Comparison of ENCODE assay signal across 8 mouse cellular contexts in genomic region chr4:10912611-10913301, GRCm38 (mm10). TPM values are rescaled to one million over a fixed set of nuclear protein-coding genes. Genes with fewer than 3 reads are reported as not detected.
A peak's percentile ranks its signal among the peaks of the same experiment; 100 is the strongest.
DNase-seq lines count a peak whose midpoint lies in the region; ATAC-seq lines count a peak whose summit lies in the region.

No protein-coding gene starts in this region.

- ATAC-seq in embryonic facial prominence, embryonic 13.5 days (ENCODE audit: insufficient number of reproducible peaks, insufficient read depth, low FRiP score, low TSS enrichment, low read depth): peak; percentile 79; the same call in 1 of the 2 replicates
- peak; percentile 87 for ATAC-seq in kidney, embryonic 15.5 days (replicated peaks; ENCODE audit: low FRiP score)

- no peaks in the 10 kb centered on the region for H3K36me3 ChIP-seq in embryonic facial prominence, embryonic 13.5 days
- no peaks in the 10 kb centered on the region for H3K36me3 ChIP-seq in kidney, embryonic 15.5 days
- H3K36me3 ChIP-seq in splenic B cell, adult 2 months (ENCODE audit: control insufficient read depth, insufficient read depth, low read length, poor library complexity, severe bottlenecking): no peaks in the 10 kb centered on the region

- no peaks in the 10 kb centered on the region for H3K9me3 ChIP-seq in embryonic facial prominence, embryonic 13.5 days
- no peaks in the 10 kb centered on the region for H3K9me3 ChIP-seq in kidney, embryonic 15.5 days (replicated peaks)

- no peak overlapping the region for H3K4me2 ChIP-seq in embryonic facial prominence, embryonic 13.5 days
- H3K4me2 ChIP-seq in kidney, embryonic 15.5 days: no peak overlapping the region

- no peak overlapping the region for H3K4me3 ChIP-seq in embryonic facial prominence, embryonic 13.5 days
- H3K4me3 ChIP-seq in kidney, embryonic 15.5 days (replicated peaks): no peak overlapping the region

- H3K27me3 ChIP-seq in embryonic facial prominence, embryonic 13.5 days: no peaks in the 10 kb centered on the region
- no peaks in the 10 kb centered on the region for H3K27me3 ChIP-seq in kidney, embryonic 15.5 days
- no peaks in the 10 kb centered on the region for H3K27me3 ChIP-seq in splenic B cell, adult 2 months (ENCODE audit: control insufficient read depth, insufficient read depth, low read length, poor library complexity, severe bottlenecking)

- peak; percentile 95 to 97 for DNase-seq in B cell, adult 2 months
- DNase-seq in adrenal gland, postnatal 4 days (ENCODE audit: low spot score in 2 of 2): peak; percentile 61 to 78
- DNase-seq in heart, adult 9 months (ENCODE audit: low spot score in 2 of 2): peak; percentile 46 to 82
- DNase-seq in liver: peak; percentile 89
- peak; percentile 92 for DNase-seq in naive thymus-derived CD4-positive, alpha-beta T cell, adult 2 months (ENCODE audit: low read depth)
- peak; percentile 93 for DNase-seq in splenic B cell, adult 2 months (ENCODE audit: low read depth, low spot score)

- no peak overlapping the region for H3K27ac ChIP-seq in embryonic facial prominence, embryonic 13.5 days
- no peak overlapping the region for H3K27ac ChIP-seq in kidney, embryonic 15.5 days

- whole genome bisulfite sequencing in embryonic facial prominence, embryonic 13.5 days: 24% methylated on average over 7 of the region's 7 CpGs
- 33% methylated on average over 7 of the region's 7 CpGs for WGBS in kidney, embryonic 15.5 days

- peaks cover 3% of the 10 kb centered on the region; the same call in 1 of the 2 replicates for H3K4me1 ChIP-seq in embryonic facial prominence, embryonic 13.5 days
- peaks cover 3% of the 10 kb centered on the region; the same call in 1 of the 2 replicates for H3K4me1 ChIP-seq in kidney, embryonic 15.5 days

- H3K9ac ChIP-seq in embryonic facial prominence, embryonic 13.5 days: no peak overlapping the region
- H3K9ac ChIP-seq in kidney, embryonic 15.5 days: no peak overlapping the region

RNA-seq across cellular contexts. Expression of gene 2610301B20Rik, which starts 38.5 kb away (rescaled TPM):
- total RNA-seq in adrenal gland, postnatal 4 days (2021): 10 to 100 TPM; 21.5 to 24.5 TPM
- polyA plus RNA-seq in embryonic facial prominence, embryonic 13.5 days (2015; fragmentation: Nextera tagmentation; extraction: Ambion mirVana): 41.3 and 45.5 TPM in 2 replicates
- polyA plus RNA-seq in kidney, embryonic 15.5 days (2015; fragmentation: Nextera tagmentation; extraction: Ambion mirVana): 26.4 and 27.9 TPM in 2 replicates
